Mouse (Mus musculus) heart, embryonic 12.5 days (tissue): ENCODE data around the gene Eif4enif1. TPM values are rescaled to one million over a fixed set of nuclear protein-coding genes. Genes with fewer than 3 reads are reported as not detected.
A peak's percentile ranks its signal among the peaks of the same experiment; 100 is the strongest.

Experiments
- ATAC-seq: fragments of 200-750 bp; cut with Nextera tagmentation; 2 replicates; pipeline ENCODE4 v1.8.0; 2017; ENCODE audit warnings: moderate TSS enrichment, moderate library complexity; ENCODE audit not compliant: insufficient number of reproducible peaks, low FRiP score
- H3K27ac ChIP-seq: fragments of 300-500 bp; sonication (generic); 2 replicates; pipeline ENCODE4 v1.5.1; 2016; ENCODE audit warnings: mild to moderate bottlenecking, moderate library complexity; ENCODE audit not compliant: poor library complexity, severe bottlenecking
- H3K27me3 ChIP-seq: fragments of 300-500 bp; sonication (generic); replicated peaks from 2 replicates; pipeline ENCODE4 v1.6.1; 2016; ENCODE audit warnings: mild to moderate bottlenecking, moderate library complexity
- H3K36me3 ChIP-seq: fragments of 300-500 bp; sonication (generic); 2 replicates; pipeline ENCODE4 v1.6.1; 2016; ENCODE audit warnings: mild to moderate bottlenecking, moderate library complexity
- H3K4me1 ChIP-seq: fragments of 300-500 bp; sonication (generic); replicated peaks from 2 replicates; pipeline ENCODE4 v1.6.1; 2016; ENCODE audit warnings: mild to moderate bottlenecking
- H3K4me2 ChIP-seq: fragments of 300-500 bp; sonication (generic); 2 replicates; pipeline ENCODE4 v1.6.1; 2016; ENCODE audit warnings: mild to moderate bottlenecking, moderate library complexity
- H3K4me3 ChIP-seq: fragments of 300-500 bp; sonication (generic); 2 replicates; pipeline ENCODE4 v1.5.1; 2016; ENCODE audit warnings: mild to moderate bottlenecking
- H3K9ac ChIP-seq: fragments of 300-500 bp; sonication (generic); 2 replicates; pipeline ENCODE4 v1.6.1; 2016; ENCODE audit warnings: mild to moderate bottlenecking, moderate library complexity
- H3K9me3 ChIP-seq: fragments of 300-500 bp; sonication (generic); replicated peaks from 2 replicates; pipeline ENCODE4 v1.6.1; 2016; ENCODE audit warnings: mild to moderate bottlenecking, moderate library complexity
- WGBS: fragments of 180-500 bp; shearing (Covaris S2); methylation state at CpG from one replicate; pipeline ENCODE4 v1.1.7; 2016; 5-methylcytosine and 5-hydroxymethylcytosine counted together
- polyA plus RNA-seq: library from polyadenylated mRNA; unstranded; fragments of >200 nt; fragmentation: Nextera tagmentation; extraction: Ambion mirVana; gene quantifications from 2 replicates; pipeline ENCODE4 v1.2.1, GENCODE M21; 2016

Eif4enif1 gene
- polyA plus RNA-seq, 1 experiment from 2014 or later: 37.4 TPM

- no peaks in the 10 kb centered on the region for H3K27me3 ChIP-seq
These were observed 88.6 kb downstream of the Eif4enif1 start for GRCm38 (mm10) chr11:3290640-3291310.

GRCm38 (mm10) chr11:3291311-3292061, 89.3 kb downstream of the Eif4enif1 start:
- peak overlapping the region; percentile 73 for H3K4me3 ChIP-seq
- WGBS: 2% methylated on average over 26 of the region's 26 CpGs
- H3K27me3 ChIP-seq: no peaks in the 10 kb centered on the region
- H3K4me1 ChIP-seq: peaks cover 44% of the 10 kb centered on the region
- peak overlapping the region; percentile 99 for H3K4me2 ChIP-seq
- H3K27ac ChIP-seq: peak overlapping the region; percentile 100
- ATAC-seq: no peak
- H3K9ac ChIP-seq: peak overlapping the region; percentile 97
- peaks cover 35% of the 10 kb centered on the region for H3K36me3 ChIP-seq
- no peaks in the 10 kb centered on the region for H3K9me3 ChIP-seq

More at GRCm38 (mm10) chr11:3290640-3291310, 88.6 kb downstream of the Eif4enif1 start:
- ATAC-seq: peak; percentile 5; the same call in 1 of the 2 replicates
- Histone ChIP-seq H3K4me1 (peaks cover 43% of the 10 kb centered on the region), H3K36me3 (peaks cover 28% of the 10 kb centered on the region), H3K4me2 (peak overlapping the region; percentile 99), H3K4me3 (peak overlapping the region; percentile 73), H3K27ac (peak overlapping the region; percentile 100), H3K9me3 (no peaks in the 10 kb centered on the region), H3K9ac (peak overlapping the region; percentile 97)
- WGBS: under 1% methylated on average over 50 of the region's 50 CpGs

GRCm38 (mm10) chr11:3292062-3292421, 89.8 kb downstream of the Eif4enif1 start:
- Histone ChIP-seq H3K27me3 (no peaks in the 10 kb centered on the region), H3K9me3 (no peaks in the 10 kb centered on the region), H3K4me3 (peak overlapping the region; percentile 73), H3K36me3 (peaks cover 41% of the 10 kb centered on the region), H3K4me1 (peaks cover 44% of the 10 kb centered on the region), H3K4me2 (peak overlapping the region; percentile 99), H3K27ac (peak overlapping the region; percentile 100), H3K9ac (peak overlapping the region; percentile 97)
- peak; percentile 27; the same call in 1 of the 2 replicates for ATAC-seq
- 0% methylated on average over 8 of the region's 8 CpGs for WGBS

- H3K27ac ChIP-seq: peak overlapping the region; percentile 100
- under 1% methylated on average over 8 of the region's 8 CpGs for WGBS
- H3K9ac ChIP-seq: peak overlapping the region; percentile 97
- no peaks in the 10 kb centered on the region for H3K9me3 ChIP-seq
- H3K4me3 ChIP-seq: peak overlapping the region; percentile 73
- peak overlapping the region; percentile 99 for H3K4me2 ChIP-seq
- H3K36me3 ChIP-seq: peaks cover 48% of the 10 kb centered on the region
- no peaks in the 10 kb centered on the region for H3K27me3 ChIP-seq
- H3K4me1 ChIP-seq: peaks cover 42% of the 10 kb centered on the region
- no peak for ATAC-seq
These were observed 90.6 kb downstream of the Eif4enif1 start for GRCm38 (mm10) chr11:3292711-3293249.

DNA sequence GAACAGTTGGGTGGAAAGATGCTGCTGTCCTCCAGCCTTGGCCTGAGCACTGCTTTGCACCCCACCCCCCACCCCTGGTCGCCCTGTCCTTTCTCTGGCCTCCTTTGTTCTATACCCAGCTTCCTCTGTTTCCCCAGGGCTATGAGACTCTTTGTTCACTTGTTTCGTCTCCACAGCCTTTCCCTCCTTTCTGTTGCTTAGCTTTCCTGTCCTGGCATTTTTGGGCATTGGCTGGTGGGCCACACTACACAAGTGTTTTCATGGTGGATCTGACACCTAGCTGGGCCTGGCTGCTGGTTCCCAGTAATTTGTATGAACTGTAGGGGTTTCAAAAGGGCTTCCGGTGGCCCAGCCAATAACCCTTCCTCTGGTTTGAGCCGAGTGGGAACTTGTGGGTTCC, 91.2 kb downstream of the Eif4enif1 start:
- peaks cover 40% of the 10 kb centered on the region for H3K4me1 ChIP-seq
- H3K4me2 ChIP-seq: peak overlapping the region; percentile 99
- peak overlapping the region; percentile 97 for H3K9ac ChIP-seq
- H3K36me3 ChIP-seq: peaks cover 54% of the 10 kb centered on the region
- WGBS: 61% methylated on average over 4 of the region's 4 CpGs
- peak overlapping the region; percentile 73 for H3K4me3 ChIP-seq
- ATAC-seq: no peak
- H3K27ac ChIP-seq: peak overlapping the region; percentile 100; the same call in 1 of the 2 replicates
- no peaks in the 10 kb centered on the region for H3K9me3 ChIP-seq
- no peaks in the 10 kb centered on the region for H3K27me3 ChIP-seq

Other genes with a start within 250 kb of the Eif4enif1 start
- gene Sfi1, start 8.9 kb upstream of the Eif4enif1 start, polyA plus RNA-seq: 12.8 and 13.8 TPM in 2 replicates
- 159 and 171 TPM in 2 replicates for gene Drg1, start 64.0 kb downstream of the Eif4enif1 start, polyA plus RNA-seq
- 35.6 and 39.5 TPM in 2 replicates for gene Patz1, start 86.5 kb downstream of the Eif4enif1 start, polyA plus RNA-seq
- 20.2 and 21.3 TPM in 2 replicates for gene Pik3ip1, start 128.0 kb downstream of the Eif4enif1 start, polyA plus RNA-seq
- gene Limk2, start 206.8 kb downstream of the Eif4enif1 start, polyA plus RNA-seq: 73.2 and 74.6 TPM in 2 replicates
- 26.3 and 26.5 TPM in 2 replicates for gene Rnf185, start 250.0 kb downstream of the Eif4enif1 start, polyA plus RNA-seq